Mouse (Mus musculus): ENCODE measurements around the gene Trappc10. TPM values are rescaled to one million over a fixed set of nuclear protein-coding genes. Genes with fewer than 3 reads are reported as not detected.
"Not testable (repeated sequence)": the region's sequence is repeated elsewhere in the genome, so short reads cannot be mapped to it uniquely, and the experiment has no call there.

Gene Trappc10
- total RNA-seq, 4 experiments from 2014 or later = 74.1 to 95.5 (median 86.6) TPM

GRCm38 (mm10) chr10:78214371-78214770 lies 30.1 kb downstream of the Trappc10 start:
- no peak for DNase-seq (ENCODE audit: low spot score in 2 of 2)

GRCm38 (mm10) chr10:78211311-78211710 lies 33.1 kb downstream of the Trappc10 start:
- no peak for DNase-seq (ENCODE audit: low spot score in 2 of 2)

GRCm38 (mm10) chr10:78201182-78201581 lies 43.3 kb downstream of the Trappc10 start:
- DNase-seq (ENCODE audit: low spot score in 2 of 2) = no peak

GRCm38 (mm10) chr10:78192933-78193332 lies 51.5 kb downstream of the Trappc10 start:
- no peak for DNase-seq (ENCODE audit: low spot score in 2 of 2)

- DNase-seq (ENCODE audit: low spot score in 2 of 2) = not testable (repeated sequence)
Observed at GRCm38 (mm10) chr10:78186076-78186475, 58.4 kb downstream of the Trappc10 start.

- DNase-seq (ENCODE audit: low spot score in 2 of 2) = no peak
Observed at GRCm38 (mm10) chr10:78185381-78185725, 59.1 kb downstream of the Trappc10 start.

- peak; percentile 84 to 89 for DNase-seq (ENCODE audit: low spot score in 2 of 2)
Observed at GRCm38 (mm10) chr10:78184531-78185380, 59.7 kb downstream of the Trappc10 start, which contains the start of gene Pwp2. Pwp2 (minus strand) TSS chr10:78185149.

- no peak for DNase-seq (ENCODE audit: low spot score in 2 of 2)
Observed at GRCm38 (mm10) chr10:78183577-78183976, 60.9 kb downstream of the Trappc10 start.

- DNase-seq (ENCODE audit: low spot score in 2 of 2) = no peak
Observed at GRCm38 (mm10) chr10:78182321-78182720, 62.1 kb downstream of the Trappc10 start.

GRCm38 (mm10) chr10:78174474-78174873 lies 70.0 kb downstream of the Trappc10 start:
- DNase-seq (ENCODE audit: low spot score in 2 of 2) = no peak

GRCm38 (mm10) chr10:78171581-78171980 lies 72.9 kb downstream of the Trappc10 start:
- DNase-seq (ENCODE audit: low spot score in 2 of 2) = no peak

- DNase-seq (ENCODE audit: low spot score in 2 of 2) = no peak
Observed at GRCm38 (mm10) chr10:78171057-78171456, 73.4 kb downstream of the Trappc10 start.

GRCm38 (mm10) chr10:78170445-78170844 lies 74.0 kb downstream of the Trappc10 start:
- no peak for DNase-seq (ENCODE audit: low spot score in 2 of 2)

GRCm38 (mm10) chr10:78169281-78170042 lies 75.0 kb downstream of the Trappc10 start, which contains the start of gene D10Jhu81e:
D10Jhu81e (minus strand) TSS chr10:78169782.
- peak; percentile 99 for DNase-seq (ENCODE audit: low spot score in 2 of 2)

- no peak for DNase-seq (ENCODE audit: low spot score in 2 of 2)
Observed at GRCm38 (mm10) chr10:78168792-78169191, 75.6 kb downstream of the Trappc10 start.

GRCm38 (mm10) chr10:78167775-78168174 lies 76.7 kb downstream of the Trappc10 start:
- DNase-seq (ENCODE audit: low spot score in 2 of 2) = no peak

GRCm38 (mm10) chr10:78167333-78167732 lies 77.1 kb downstream of the Trappc10 start:
- DNase-seq (ENCODE audit: low spot score in 2 of 2) = peak in 1 of 2 experiments; percentile 44

- DNase-seq (ENCODE audit: low spot score in 2 of 2) = no peak
Observed at GRCm38 (mm10) chr10:78165256-78166005, 79.0 kb downstream of the Trappc10 start.

GRCm38 (mm10) chr10:78164786-78165185 lies 79.7 kb downstream of the Trappc10 start:
- no peak for DNase-seq (ENCODE audit: low spot score in 2 of 2)

- peak in 1 of 2 experiments; percentile 64 for DNase-seq (ENCODE audit: low spot score in 2 of 2)
Observed at GRCm38 (mm10) chr10:78163923-78164322, 80.5 kb downstream of the Trappc10 start.

- no peak for DNase-seq (ENCODE audit: low spot score in 2 of 2)
Observed at GRCm38 (mm10) chr10:78163241-78163640, 81.2 kb downstream of the Trappc10 start.

All from layer of hippocampus, adult 8-10 months (tissue).